Mouse (Mus musculus) gastrocnemius, adult 18-20 months (tissue): ENCODE measurements around the gene Kmt2d. TPM values are rescaled to one million over a fixed set of nuclear protein-coding genes. Genes with fewer than 3 reads are reported as not detected.

Experiments used
- DNase-seq: peaks from one replicate; pipeline ENCODE4 v3.0.0; 2021; ENCODE audit warnings: low spot score
- total RNA-seq, 2 experiments: library from RNA; stranded (reverse); gene quantifications; 2 replicates each; pipeline ENCODE4 v1.2.3; 2021

The Kmt2d gene
- total RNA-seq, 2 experiments from 2014 or later: 43.2 to 50.1 TPM

DNA sequence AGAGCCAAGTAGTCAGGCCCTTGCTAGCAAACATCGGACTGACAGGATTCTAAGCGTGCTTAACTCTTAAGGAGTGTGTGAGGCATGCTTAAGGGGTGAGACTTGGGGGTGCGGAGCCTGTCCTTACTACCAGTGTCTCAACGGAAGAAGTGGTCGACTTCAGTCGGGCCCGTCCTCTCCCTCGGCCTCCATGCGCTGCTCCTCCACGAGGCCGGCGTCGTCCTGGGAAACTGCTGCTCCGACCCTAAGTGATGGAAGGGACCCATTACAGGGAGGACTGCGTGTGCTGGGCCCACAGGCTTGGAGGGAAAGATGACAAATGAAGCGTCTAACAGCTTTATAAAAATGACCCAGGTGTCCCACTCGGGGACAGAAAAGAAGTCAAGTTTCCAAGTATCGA, 10.1 kb downstream of the Kmt2d start:
- DNase-seq: no peak

DNA sequence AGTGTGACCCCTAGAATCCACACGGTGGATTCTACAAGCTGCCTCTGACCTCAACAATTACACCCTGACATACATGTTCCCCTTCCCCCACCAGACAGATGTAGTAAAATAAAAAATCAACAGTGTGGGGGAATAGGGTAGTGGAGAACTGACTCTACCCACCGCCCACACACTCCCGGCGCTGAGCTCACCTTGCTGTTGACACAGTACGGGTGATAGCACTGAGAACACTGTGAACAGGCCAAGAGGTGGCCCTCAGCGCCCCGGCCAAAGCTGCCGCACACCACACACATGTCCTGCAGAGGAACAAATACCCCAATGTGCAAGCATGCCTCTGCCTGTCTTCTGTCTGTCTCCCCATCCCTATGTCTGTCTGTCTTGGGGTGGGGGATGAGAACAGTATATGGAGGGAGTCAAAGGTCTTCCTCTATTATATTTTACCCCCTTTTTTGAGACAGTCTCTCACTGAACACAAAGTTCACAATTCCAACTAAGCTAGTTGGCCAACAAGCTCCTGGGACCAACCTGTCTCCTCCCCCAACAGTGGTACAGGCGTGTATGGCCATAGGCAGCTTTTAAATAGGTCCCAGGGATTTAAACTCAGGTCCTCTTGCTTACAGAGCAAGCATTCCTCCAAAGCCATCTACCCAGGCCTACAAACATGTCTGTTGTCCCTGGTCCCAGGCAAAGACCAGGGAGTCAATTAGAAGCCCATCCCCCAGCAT, 11.5 kb downstream of the Kmt2d start:
- no peak for DNase-seq

DNA sequence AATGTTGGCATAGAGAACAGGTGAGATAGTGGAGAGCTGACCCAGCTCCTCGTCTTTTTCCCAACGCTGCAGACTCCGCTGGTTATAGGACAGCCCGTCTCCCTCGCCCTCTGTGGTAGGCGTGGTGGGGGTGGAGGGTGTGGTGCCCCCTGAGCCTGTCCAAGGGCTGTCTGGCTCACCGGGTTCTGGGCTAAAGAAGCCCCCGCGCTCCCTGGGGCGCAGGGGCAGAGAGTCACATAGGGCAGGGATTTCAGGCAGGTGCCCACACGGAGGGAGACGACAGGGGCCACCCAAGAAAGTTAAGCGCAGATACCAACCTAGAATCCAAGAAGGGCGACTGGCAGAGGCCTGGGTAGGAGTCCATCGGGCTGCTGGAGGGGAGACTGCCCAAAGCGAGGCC, 16.8 kb downstream of the Kmt2d start:
- DNase-seq: no peak

DNA sequence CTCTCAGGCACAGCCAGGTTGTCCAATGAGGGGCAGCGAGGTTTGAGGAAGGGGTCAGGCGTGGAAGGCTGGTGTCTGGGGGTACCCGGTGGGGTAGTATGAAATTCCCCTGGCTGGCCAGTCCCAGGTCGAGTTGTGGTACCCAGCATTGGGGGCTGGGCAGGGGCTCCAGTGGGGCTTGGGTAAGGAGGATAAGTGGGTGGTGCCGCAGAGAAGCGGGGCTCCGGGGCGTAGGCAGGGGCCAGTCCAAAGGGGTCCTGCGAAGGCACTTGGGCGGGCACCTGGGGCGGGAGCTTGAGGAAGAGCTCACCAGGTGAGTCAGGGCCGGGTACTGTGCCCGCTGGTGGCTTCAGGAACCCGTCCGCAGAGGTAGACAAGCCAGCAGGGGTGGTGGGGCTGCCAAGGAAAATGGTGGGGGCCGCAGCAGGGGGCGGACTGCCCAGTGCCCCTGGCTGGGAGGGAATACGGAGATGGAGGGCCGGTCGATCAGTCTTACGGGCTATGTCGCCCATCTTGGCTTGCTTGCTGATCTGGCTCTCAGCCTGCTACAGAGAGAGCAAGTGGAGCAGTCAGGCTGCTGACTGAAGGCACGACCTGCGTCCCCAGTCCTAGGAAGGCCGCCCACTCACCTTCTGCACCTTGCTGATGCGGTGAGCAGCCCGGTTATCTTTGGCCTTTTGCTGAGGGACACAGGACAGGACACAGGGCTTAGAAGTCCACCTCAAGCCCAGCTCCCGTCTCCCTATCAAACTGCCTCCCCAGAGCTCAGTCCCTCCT, 17.7 kb downstream of the Kmt2d start:
- no peak for DNase-seq

DNA sequence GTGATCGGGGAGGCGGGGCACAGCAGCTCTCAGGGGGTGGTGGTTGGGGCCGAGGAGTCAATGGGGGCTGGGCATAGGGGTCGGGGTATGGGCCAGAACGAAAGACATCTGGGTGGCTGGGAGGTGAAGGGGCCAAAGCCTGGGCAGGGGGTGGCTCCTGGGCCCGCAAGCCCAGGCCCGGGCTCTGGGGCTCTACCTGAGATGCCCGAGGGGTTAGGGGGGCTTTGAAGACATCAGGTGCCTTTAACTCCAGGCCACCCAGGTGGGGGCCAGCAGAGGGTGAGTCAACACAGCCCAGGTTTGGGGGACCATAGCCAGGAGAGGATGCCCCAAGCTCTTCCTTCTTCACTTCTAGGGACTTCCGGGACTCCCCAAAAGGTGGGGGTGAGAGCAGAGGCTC, 18.3 kb downstream of the Kmt2d start:
- no peak for DNase-seq

DNA sequence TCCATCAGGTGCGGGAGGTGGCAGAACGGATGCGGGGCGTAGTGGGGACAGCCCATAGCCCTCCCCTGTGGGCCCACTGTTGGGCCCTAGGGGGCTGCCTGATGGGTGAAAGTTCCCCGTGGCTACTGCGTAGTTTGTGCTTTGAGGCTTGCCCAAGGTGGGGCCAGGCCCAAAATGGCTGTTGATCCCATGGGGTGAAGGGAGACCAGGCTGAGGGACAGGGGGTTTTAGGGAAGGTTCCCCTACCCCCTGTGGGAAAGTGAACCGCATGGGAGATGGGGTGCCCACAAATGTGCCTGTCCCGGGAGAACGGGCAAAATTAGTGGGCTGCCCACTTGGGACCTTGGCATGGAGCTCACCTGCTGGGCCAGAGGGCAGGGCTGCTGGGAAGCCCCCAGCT, 18.9 kb downstream of the Kmt2d start:
- no peak for DNase-seq

DNA sequence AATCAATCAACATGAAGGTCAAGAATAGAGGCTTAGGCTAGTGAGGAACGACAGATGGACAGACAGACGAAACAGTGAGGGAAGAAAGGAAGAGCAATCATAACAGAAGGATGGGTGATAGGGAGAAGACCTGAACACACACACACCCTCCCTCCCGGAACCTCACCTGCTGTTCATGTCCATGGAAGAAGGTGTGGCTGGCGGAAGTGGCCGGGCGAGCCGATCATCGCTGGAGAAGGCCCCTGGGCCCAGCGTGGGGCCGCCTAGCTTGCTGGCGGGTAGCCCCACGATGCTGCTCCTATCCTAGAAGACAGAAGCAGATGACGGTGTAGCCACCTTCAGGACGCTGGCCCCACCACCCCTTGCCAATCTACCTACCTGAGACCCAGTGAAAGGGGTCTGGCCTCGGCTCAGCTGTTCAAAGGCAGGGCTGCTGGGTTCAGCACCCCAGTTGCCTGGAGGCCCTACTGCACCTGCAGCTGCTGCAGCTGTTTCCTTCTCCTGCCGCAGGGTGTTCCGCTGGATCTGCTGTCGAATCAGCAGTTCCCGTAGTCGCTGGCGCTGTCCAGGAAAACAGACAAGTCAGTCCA, 19.7 kb downstream of the Kmt2d start:
- no peak for DNase-seq

DNA sequence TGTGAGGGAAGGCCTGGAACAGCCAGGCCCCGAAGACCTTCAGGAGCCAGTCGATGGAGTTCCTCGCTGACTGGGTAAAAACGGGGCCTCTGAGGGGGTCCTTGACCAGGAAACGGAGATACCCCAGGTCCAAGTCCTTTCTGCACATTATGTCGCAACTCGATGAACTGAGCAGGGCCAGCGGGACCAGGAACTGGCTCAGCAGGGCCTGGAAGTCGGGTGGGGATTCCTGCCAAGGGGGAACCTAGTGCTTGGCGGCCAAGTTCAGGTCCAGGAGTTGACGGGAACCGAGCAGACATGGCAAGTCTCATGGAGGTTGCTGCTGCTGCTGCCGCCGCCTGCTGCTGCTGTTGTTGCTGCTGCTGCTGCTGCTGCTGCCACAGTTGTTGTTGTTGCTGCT, 20.3 kb downstream of the Kmt2d start:
- DNase-seq: no peak

DNA sequence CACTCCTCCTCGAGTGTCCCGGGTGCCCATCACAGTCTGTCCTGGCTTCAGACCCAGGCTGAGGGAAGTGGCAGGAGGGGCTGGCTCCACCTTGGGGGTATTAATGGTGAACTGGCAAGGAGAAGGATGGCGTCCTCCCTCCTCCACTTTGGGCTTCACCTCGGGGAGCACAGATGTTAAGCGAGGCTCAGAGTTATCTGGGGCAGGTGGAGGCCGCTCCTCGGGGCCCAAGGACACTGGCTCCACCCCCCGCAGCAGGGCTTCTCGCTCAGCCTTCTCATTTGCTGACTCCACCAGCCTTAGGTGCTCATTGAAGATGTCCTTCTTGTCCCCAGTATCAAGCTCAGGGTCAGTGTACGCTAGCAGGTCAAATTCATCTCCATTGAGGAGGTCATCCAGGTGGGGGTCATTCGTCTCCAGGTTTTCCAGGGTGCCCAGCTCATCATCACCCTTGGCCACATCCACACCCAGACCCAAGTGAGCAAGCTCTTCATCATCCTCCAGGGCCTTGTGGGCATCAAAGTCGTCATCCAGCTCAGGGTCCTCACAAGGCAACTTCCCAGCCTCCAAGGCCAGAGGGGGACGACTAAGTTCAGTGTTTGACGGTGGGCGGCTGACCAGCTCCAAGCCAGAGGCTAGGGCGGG, 20.9 kb downstream of the Kmt2d start:
- no peak for DNase-seq

DNA sequence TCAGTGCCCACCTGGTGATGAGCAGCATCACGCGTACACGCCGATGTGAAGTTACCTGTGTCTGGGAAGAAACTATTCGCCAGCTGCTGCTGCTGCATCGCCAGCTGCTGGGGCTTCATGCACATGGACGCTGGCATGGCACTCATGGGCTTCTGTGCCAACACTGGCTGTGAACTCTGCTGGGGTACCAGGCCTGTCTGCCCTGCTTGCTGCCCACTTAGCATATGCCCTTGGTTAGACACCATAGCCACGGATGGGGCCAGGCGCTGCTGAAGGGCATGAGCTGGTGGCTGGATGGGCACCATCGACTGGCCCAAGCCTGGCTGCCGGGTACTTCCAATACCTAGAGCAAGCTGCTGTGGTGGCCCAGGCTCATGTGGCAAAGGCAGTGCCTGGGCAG, 21.8 kb downstream of the Kmt2d start:
- DNase-seq: no peak

DNA sequence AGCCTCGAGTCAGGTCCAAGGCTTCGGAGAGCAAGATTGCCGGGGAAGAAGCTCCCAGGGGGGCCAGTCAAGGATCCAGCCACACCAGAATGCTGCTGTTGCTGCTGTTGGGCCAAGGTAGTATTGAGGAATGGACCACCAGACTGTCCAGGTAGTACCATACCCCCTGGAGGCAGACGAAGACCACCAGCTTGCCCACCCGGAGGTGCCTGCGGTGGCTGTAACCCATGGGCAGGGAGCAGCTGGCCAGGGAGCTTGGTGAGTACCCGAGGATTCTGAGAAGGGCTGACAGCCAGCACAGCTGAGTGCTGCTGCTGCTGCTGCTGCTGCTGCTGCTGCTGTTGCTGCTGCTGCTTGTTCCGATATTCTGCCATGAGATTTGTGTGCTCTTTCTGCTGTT, 24.9 kb downstream of the Kmt2d start:
- no peak for DNase-seq

DNA sequence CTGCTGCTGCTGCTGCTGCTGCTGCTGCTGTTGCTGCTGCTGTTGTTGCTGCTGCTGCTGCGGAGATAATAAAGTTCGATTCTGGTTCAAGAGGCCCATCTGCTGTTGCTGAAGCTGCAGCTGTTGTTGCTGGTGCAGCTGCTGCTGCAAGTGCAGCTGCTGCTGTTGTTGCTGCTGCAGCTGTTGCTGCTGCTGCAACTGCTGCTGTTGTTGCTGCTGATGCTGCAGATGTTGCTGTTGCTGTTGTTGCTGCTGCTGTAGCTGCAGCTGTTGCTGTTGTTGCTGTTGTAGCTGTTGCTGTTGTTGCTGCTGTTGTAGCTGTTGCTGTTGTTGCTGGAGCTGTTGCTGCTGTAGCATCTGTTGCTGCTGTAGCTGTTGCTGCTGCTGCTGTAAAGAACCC, 25.9 kb downstream of the Kmt2d start:
- DNase-seq: no peak

DNA sequence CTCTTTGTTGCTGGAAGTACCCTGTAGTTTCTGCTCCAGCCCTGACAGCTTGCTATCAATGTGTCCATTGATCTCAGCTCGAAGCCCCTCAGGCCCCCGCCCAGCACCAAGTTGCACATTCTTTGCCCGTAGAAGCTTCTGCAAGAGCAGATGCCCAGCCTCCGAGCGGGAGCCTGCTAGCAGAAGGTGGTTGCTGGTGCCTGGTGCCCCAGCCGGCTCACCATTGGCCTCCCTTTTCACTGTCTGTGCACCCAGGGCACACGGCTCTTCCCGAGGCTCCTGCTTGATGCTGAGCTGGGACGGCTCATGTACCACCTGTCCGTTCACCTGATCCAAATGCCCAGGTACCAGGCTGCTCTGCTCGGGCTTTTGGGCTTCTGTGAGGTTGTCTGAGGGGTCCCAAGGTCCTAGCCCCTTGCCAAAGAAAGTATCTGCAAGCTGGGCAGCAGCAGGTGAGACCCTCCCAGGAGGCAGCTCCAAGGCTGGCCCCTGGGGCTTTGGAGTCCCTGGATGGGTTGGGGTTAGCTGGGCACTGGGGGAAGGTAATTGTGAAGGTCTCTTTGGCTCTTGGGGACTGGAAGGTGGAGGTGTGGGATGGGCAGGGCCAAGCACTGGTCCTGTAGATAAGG, 27.3 kb downstream of the Kmt2d start:
- DNase-seq: no peak

DNA sequence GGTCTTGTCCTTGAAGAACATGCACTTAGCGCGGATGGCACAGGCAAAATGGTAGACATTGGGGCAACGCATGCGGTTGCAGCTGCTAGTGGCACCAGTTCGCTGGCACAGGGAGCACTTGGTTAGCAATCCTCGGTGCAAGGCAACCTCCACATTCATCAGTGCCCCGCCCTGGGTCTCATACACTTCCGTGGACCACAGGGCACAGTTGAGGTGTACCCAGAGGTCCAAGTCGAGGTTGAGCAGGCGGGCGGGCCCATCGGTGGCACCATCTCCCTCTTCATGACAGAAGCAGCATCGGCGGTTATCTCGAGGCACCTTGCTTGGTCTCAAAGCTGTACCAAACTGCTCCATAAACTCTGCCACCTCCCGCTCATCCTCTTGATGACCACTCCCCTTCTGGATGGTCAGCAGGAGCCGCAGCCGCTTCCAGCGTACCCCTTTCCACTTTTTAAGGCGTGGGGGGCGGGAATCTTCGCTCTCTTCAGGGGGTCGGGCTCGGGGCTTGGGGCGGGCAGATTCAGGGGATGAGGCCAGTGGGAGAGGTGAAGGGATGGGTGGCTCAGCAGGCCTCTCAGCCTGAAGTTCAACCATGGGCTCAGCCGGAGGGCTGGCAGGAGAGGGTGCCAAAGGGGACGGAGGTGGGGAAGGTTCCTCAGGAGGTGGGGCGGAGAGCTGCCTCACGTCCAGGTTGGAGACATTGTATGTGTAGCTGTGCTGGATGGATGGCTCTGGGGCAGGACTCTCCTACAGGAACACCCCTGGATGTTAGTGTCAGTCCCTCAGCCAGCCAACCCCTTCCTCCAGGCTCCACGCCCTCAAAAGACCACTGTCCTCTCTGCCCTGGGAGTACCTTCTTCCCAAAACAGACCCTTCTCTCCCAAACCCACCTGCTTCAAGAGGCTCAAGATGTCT, 31.1 kb downstream of the Kmt2d start:
- no peak for DNase-seq

DNA sequence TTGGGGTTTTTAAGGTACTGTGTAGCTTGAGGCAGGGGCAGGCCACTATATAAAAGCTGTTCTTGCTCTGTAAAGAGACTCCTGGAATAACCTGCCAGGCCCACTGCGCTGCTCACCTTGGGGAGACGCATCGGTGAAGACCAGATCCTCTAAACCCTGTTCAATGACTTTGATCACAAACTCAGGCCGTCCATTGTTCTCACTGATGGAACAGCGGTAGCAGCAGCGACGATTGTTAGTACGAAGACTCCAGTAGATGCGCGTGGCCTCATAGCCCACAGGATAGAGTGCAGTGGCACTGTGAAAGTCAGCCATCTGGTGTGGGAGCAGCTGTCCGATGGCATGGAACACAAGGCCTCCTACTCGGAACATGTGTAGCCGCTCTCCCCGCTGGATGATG, 31.8 kb downstream of the Kmt2d start:
- no peak for DNase-seq

DNA sequence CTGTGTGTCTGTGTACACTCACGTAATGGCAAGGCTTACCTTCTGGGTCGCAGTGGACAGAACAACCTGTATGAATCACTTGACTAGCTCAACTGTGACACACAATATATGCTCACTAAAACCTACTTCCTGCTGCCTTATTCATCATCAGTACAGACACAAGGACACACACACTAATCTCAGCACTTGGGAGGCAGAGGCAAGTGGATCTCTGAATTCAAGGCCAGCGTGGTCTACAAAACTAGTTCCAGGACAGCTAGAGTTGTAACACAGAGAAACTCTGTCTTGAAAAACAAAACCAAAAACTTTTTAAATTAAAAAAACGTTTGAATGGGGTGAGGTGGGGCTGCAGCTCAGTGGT, 33.3 kb downstream of the Kmt2d start:
- no peak for DNase-seq

DNA sequence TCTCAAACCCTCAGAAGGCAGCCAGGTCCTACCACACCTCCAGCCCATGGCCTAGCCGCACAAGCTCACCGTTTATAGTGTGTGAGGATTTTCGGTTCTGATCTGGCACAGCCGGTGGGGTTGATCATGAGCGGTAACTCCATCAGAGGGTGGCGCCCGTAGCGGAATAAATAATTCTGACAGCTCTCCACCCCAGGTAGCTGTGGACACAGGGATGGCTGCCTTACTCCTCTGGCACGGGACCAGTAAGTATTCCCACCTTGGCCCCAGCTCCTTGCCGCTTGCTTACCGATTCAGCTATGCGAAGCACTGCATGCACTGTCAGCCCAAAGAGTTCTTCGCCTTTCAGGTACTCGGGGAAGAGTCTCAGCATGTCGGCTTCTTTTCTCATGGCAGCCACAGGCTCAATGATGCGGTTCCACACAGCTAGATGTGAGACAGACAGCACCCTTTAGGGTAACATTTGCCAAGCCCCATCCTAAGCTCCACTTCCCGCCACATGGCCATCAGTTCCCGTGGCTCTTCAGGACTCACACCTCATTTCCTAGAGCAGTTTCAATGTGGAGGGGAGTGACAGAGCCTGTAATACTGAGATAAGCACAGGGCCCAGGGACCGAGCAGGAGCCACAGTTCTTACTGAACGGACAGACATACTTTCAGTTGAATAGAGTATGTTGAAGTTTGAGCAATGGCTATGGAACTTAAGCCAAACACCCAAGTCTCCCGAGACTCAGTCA, 33.8 kb downstream of the Kmt2d start:
- no peak for DNase-seq

DNA sequence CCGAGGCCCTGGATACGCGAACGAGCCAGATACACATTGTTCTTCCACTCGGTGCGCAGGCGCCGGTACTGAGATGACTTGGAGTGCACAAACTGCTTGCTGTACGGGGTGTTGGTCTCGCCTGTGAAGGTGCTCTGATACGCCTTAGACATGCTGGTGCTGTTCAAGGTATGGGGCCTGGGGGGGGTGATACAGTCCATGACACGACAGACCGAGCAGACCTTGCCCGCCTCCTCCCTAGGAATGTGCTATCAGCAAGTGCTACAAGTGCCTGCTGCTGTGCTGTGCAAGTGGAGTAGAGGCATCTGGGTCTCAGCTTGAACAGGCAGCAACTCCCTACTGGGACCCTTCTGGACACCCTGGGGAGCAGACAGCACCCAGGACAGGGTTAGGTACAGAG, 35.7 kb downstream of the Kmt2d start:
- DNase-seq: no peak

DNA sequence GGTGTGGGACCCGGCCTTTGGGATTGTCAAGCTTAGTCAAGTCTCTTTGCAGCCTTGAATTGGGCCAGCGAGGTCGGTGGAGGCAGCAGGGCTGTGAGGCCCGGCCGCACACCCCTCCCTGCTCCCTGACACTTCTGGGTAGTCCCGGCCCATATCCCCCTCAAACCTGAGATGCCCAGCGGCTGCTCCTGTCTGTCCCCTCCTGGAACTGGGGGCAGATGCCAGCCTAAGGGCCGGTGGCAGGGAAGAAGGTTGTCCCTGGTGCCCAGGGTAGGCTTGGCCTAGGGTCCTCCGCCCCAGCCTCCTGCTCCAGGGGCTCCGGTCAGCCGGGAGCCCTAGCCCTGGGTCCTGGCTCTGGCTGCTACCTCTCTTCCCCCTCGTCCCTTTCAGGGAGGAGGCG, 36.9 kb downstream of the Kmt2d start:
- DNase-seq: no peak

DNA sequence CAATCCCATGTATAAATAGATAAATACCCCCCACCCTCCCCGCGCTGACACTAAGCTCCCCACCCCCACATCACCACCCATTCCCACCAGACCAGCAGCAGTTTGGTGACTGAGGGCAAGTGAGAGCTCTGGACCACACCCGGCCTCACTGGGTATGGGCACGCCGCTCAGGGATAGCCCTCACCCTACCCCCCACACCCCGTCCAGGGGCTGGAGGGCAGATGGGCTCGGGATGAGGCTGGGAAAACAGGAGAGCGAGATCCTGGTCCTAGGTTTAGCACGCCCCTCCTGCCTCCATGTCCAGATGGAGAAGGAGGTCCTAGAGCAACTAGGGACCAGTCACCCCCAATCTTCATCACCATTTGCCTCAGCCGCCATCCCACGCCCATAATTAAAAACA, 37.7 kb downstream of the Kmt2d start:
- no peak for DNase-seq
